Mouse (Mus musculus) layer of hippocampus, adult 9-11 months (tissue): Measurements from ENCODE around the gene Slc7a5.

Experiments
- DNase-seq: peaks from one replicate; pipeline ENCODE4 v3.0.0; 2022

Gene Slc7a5

DNA sequence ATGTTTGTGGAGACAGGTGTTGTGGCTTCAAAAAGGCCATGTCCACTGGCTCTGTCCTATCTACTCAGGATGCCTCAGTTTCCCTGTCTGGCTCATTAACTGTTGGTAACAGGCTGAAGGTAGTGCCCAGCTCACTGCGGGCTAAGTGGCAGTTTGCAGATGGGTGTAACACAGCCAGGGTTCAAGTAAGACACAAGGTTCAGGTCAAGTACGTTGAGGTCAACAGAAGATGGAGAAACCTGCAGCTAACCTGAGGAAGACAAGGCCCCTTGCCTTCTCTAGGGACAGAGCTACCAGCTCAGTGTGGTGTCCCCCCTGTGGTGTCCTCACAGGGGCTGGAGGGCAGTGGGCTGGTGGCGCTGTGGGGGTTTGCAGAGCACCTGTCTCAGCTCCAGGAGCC lies 27.8 kb downstream of the Slc7a5 start:
- no peak for DNase-seq

DNA sequence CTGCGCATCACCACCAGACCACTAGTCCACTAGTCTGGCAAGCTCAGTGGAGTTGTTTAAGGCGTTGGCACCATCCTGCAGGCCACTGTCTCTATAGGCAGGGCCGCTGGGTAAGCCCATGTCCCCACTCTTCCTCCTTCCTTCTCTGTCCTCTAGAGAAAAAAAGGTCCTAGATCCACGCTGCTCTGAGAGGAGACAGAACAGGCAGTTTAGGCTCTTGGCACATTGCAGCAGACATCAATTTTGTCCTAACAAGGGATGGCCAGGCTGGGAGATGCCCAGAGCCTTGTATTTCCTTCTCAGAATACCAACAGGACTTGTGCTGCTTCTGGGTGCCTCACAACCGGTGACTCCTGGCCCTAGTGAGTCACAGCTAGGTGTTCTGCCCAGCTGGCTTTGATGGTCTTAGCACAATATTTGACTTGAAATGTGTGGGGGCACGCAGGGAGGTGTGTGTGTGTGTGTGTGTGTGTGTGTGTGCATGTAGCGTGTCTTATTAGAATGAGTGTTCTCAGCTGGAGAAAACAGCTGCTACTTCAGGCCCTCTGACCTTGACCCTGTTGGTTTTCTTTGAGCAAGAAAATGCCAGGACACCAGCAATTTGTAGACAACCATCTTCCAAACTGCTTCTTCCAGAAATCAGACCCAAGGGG lies 29.5 kb downstream of the Slc7a5 start:
- DNase-seq: no peak

DNA sequence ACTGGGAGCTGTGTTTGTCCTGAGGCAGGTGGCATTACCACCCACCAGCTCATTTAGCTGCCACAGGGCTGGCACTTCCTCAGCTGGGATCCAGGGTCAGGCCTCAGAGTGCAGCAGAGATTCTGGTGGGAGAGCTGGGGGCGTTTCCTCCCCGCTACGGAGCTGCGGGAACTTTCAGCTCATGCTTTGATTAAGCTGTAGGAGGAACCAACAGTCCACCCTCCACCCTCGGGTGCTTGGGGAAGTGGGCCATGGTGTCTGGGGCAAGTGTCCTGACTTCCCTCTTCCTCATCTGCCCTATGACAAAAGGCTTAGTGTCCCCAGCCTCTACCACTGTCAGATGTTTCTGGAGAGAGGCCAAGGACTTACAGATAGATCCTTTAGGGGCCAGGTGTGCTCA lies 30.3 kb downstream of the Slc7a5 start:
- DNase-seq: peak; percentile 61

DNA sequence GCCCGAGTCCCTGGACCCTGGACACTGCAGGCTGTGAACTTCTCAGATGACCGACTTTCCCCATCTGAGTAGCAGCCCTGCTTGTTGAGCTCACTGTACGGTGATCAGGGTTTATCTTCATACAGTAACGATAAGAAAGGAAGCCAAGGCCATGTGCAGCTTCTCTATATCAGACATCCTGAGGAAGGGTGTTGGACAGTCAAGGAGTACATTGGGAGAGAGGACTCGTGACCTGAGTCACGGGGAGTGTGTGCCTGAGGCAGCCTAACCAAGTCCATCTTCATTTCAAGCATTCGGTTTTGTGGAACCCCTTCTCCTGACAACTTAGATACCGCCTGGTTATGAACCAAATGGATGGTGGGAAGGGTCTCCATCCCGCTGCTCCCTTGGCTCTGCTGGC lies 32.0 kb downstream of the Slc7a5 start:
- no peak for DNase-seq

DNA sequence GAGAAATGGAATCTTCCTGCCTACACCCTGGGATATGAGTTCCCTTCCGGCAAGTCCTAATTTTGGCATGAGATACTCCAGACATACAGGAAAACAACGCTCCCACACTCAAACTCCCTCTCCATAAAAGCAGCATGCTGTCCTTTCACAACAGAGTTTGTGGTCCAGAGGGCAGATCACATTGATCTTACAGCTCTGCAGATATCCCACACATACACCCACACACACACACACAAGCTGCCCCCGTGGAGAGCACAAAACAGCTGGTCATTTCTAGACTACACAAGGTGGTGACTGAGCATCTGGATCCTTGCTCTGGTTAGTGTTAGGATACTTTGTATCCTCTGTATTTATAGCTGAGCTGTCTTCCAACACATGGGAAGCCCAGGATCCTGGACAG lies 32.4 kb downstream of the Slc7a5 start:
- no peak for DNase-seq

DNA sequence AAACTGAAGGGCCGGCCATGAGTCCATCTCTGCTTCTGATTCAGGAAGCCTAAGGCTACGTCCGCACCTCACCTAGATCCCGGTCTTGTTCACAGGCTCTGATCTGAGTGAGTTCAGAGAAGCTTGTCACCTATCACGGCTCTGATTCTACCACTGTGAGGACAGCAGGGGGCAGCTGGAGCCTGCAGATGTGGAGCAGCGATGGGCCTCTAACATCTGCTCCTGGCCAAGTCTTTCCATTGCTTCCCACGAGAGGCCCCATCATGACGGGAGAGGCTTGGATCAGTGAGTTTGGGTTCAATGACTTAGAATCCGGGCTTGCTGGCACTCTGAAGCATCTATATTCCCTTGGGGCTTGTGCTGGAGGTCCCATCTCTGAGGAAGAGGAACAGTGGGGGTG lies 33.5 kb downstream of the Slc7a5 start:
- no peak for DNase-seq

DNA sequence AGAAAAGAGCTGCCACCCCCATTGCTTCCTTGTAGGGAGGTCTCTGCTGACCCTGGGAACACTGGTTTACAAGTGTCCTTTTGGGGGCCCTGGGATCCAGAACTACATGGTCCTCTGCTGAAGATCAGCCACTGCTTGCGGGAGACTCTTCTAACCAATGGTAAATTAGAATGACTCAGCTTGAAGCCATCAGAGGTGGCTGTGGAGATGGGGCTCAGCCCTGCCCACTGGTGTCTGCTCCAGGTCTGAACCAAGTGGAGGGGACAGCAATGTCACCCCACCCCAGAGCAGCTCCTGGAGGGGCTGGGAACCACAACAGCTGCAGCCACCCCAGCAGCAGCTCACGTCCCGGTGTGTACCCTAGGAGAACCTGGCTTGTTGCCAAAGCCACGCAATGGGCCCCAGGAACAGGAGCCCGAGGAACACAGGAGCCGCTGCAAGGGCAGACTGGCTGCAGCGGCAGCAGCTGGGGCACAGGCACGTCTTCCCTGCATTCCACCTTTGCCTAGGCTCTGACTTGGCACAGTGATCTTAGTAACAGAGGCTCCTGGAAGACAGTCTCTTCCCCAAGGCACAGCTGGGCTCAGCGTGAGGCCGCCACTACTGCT lies 35.6 kb downstream of the Slc7a5 start:
- no peak for DNase-seq

DNA sequence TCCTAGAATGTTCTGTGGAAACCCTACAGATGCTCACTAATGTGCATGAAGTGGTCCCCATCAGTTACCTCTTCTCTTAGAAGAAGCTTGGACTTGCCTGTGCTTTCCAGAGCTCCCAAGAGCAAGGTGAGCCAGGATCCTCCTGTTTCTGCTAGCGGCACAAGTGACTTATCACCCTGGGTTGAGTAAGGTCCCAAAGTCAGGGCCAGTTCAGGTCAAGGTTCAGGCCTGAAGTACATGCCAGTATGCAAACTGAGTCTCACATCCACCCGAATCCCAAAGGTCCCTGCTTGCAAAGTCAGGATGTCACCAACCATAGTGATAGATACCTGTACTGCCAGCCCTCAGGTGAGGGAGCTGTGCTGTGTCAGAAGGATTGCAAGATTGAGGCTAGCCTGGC lies 37.3 kb downstream of the Slc7a5 start:
- no peak for DNase-seq

DNA sequence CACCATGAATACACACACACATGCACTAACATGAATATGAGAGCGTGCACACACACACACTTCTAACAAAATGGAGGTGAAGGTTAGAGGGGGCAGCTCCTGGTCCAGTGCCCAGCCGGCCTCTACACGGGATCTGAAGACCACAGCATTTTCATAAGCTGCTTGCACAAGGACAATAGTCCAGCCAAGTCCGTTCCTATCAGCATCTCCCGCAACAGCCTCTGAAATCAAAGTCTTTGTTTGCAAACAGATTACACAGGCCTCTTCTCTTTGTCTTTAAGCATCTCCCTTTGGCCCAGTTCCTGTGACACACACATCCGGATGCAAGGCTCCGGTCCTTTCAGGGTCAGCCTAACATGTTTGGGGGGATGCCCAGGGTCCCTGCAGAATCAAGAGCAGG lies 38.6 kb downstream of the Slc7a5 start:
- DNase-seq: no peak

DNA sequence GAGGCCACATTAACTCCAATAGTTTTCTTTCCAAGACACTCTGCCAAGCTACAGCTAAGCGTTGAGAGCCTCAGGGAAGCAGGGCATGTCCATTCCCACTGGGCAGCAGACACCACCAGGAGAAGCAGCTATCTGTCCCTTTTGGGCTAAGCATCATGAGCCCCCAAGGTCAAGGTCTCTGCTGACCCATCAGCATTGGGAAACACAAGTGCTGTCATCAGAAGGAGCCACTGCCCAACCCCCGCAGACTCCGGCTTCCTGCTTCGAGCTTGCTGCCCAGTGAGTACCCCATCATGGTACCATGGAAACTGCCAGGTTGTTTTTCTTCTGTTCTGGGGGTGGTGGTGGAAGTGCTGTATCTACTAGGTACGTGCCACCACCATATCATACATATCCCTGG lies 39.3 kb downstream of the Slc7a5 start:
- no peak for DNase-seq

DNA sequence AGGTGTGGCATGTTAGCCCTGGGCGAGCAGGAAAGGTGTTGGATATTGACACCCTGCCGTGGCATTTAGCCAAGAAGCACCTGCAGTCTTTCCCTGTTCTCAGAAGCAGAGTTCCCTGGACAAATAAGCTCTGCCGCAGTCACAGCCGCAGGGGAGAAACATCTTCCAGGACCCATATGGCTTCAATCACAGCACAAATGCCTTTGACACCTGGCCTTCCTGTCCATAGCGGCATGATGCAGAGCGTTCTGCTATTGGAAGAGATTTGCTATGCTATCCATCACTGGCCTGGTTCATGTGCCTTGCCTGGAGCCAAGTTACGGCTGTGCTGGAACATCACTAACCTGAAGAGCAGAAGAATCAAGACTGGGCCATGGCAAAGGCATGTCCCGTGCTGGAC lies 42.1 kb downstream of the Slc7a5 start:
- no peak for DNase-seq

DNA sequence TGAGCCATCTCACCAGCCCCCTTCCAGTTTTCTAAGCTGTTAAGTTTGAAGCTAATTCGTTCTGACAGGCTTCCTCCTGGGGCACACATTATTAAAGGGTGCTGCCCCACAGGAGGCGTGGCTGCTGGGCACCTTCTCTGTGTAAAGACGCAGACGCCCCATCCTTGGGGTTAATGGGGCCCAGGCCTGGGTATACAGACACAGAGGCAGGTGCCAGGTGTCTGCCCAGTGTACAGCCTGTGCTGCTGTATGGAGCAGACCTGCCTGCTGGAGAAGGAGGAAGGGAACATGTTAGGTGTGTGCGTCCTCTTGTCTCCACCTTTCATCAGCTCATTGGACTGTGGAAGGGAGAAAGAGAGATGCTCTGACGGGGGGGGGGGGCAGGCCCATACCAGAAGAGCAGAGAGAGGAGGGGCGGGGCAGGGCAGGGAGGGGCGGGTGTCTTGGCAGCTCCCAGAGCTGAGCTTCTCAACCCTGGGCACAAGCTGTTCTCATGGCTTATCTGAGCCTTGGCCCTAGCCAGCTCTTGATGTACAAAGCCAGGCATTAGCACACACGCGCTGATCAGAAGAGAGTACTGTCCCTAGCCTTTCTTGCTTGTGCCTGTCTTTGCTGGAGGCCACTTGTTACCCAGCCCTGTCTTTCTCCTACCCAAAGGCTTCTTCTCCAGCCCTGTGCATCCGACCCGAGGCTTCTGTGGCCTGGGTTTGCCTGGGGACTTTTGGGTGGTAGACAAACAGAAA lies 45.5 kb downstream of the Slc7a5 start:
- DNase-seq: no peak

DNA sequence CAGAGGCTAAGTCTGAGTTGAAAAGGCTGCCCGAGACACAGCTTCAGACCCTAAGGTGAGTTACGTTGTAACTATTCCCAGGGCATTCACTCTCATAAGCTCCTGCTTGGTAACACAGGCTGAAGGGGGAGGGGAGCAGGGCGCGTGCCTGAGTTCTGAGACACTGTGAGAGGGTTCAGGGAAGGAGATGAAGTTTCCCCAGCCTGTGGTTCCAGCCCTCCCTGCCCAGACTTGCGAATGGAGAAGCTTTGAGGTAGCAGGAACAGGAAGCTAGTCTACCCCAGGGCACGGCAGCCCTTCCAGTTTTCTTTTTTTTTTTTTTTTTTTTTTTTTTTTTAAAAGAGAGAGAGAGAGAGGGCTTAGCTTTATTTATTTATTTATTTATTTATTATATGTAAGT lies 46.2 kb downstream of the Slc7a5 start:
- no peak for DNase-seq

DNA sequence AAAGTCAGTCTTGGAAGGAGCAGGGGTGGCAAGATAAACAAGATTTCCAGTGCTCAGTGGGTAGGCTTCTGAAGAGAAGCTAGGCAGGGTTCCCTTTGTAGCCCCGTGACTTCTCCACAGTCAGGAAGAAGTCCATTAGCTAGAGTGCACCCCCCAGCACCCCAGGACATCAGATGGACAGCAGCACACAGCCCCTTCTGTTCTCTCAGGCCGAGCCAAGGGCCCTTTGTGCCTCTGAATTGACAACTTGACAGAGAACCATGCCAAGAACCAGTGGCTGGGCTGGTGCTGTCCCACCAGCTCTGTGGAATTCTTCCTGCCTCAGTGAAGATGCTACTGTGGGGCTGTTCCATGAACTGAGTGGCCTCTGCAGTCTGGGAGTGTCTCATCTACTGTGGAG lies 49.7 kb downstream of the Slc7a5 start:
- DNase-seq: no peak

DNA sequence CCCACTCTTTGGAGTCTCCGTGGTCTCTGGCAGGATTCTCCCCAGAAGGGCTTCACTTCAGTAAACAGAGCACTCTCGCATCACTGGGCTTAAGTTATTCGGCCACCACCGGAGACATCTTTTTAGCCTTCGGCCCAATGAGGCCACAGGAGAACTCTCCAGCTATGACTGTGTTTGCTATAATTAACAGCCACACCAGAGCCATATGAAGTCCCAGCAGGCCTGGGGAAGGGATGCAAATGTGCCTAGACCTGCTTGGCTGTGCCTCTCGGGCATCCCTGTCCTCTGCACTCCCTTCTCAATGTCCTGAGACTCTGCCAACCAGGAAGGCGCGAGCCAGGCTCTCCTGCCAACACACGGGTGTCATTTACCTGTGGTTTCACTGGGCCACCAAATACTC lies 50.2 kb downstream of the Slc7a5 start:
- no peak for DNase-seq

DNA sequence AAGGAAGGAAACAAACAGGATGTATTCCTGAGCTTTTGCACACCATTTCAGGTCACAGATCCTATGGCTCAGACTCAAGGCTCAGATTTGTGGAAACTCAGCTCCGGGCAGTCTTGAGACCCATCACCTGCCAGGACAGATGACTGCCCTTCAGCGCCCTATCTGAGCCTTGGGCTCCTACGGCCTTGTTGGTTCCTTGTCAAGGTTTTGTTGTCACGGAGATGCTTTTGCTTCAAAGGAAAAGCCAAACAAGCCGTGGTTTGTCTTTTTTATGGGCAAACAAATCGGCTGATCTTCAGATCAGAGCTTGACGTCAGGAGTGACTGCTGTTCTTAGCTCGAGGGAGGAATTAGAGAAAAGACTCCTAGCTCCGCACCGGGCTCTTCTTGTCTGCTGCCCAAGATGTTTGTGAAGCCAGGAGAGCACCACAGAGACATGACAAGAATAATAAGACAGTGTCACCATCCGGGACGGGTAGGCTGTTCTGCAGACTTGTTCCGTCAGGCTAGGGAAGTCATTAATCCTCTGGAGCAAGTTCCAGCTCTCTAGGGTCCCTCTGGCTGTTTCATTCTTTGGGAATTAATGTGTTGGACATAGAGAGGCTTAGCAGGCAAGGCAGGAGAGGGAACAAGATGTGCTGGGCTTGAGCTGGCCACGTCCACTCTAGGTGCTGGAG lies 51.3 kb downstream of the Slc7a5 start:
- DNase-seq: no peak

DNA sequence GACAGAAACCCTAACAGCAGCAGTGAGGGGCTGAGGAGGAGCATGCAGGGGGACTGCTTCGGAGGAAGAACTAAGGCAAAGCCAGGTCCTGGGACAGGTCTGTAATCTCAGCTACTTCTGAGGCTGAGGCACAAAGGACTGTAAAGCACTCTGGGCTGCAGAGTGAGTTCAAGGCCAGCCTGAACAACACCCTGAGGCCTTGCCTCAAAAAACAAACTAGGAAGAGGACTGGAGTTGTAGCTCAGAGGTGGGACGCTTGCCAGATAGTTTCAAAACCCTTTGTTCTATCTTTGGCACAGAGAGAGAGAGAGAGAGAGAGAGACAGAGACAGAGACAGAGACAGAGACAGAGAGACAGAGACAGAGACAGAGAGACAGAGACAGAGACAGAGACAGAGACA lies 53.9 kb downstream of the Slc7a5 start:
- no peak for DNase-seq

DNA sequence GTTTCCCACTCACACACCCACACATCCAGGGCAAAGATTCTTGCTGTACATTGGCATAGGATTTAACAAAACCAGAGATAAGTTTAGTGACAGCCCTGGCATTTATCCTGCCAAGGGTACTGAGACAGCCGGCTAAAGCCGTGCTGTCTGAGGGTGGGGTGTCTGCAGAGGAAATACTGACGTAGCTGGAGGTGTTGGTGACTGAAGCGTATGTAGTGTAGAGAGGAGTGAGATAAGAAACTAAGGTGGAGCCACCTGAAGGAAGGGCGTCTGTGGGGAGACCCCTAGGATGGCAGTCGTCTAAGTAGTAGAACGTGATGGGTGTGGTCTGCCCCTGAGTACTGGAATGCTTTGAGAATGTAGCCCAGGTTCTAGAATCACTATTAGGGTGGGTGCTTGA lies 55.0 kb downstream of the Slc7a5 start:
- no peak for DNase-seq

DNA sequence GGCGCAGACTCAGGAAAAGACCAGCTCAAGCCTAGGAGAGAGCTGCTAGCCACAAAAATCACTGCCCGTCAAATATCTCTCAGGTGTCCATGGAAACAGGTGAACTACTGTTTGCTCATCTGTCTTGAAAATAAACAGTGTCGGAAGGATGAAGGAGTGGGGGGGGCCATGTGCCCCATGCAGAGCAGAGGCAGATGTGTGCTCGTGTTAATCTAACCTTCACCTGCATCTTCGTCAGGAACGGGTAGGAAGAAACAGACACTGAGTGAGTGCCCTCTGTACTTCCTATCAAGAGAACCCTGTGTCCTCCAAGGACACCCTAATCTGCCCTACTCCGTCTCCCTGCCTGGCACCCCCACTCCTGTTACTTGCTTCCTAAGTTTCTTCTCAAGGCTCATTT lies 55.8 kb downstream of the Slc7a5 start:
- no peak for DNase-seq

DNA sequence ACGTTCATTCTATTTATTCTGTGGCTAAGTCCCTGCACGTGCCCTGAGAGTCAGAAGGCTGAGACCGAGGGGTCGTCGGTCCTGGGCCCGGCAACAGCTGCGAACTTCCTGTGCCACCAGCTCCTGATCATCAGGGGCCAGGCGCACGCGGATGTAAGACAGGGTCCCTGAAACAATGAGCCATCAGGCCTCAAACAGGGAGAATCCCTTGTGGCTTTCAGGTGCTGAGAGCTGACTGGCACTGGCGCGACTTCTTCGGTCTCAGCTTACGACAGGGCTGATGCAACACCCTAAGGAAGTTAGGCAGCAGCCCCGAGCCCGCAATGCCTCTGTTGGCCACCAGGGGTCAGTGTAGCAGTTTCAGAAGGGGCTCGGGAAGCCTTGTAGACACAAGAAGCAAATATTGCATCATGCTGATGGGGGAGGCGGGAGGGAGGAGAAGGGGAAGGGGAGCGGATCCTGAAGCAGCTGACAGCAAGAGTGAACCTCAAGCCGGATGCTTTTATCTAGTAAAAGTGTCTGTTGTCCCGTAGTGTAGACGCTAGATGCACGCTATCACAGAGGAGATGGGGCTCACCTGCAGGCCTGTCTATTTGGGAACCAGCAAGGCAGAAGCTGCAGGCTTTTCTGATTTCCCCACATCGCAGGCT lies 56.5 kb downstream of the Slc7a5 start:
- peak; percentile 94 for DNase-seq

DNA sequence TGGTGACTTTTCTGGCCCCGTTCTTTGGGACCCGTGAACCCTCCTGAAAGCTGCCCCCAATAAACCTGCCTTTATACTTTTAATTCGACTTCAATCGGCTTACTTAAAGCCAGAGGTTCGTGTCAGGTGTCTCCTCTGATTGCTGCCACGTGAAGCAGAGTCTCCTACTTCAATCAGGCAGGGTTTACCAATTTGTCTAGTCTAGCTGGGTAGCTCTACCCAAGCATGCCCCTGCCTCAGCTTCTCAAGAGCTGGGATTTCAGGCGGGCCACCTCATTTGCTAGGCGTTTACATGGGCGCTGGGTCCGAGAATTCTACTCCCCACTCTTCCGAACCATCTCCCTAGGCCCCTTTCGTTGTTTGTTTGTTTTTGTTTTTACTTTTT lies 57.1 kb downstream of the Slc7a5 start:
- DNase-seq: no peak

DNA sequence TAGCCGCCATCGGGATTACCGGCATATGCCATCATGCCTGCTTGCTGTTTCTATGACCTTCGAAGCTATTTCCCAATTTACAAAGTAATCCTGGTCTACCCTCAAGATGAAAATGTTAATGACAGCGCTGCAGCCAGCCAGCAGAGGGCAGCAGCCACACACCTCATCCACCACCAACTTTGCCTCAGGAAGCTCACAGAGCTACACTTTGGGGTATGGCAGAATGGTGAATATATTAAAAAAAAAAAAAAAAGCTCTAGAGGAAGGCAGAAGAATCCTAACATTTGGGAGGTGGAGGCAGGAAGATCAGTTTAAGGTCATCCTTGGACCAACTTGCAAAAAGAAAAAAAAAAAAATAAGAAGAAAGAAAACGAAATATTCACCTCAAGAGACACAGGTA lies 57.5 kb downstream of the Slc7a5 start:
- peak; percentile 68 for DNase-seq

DNA sequence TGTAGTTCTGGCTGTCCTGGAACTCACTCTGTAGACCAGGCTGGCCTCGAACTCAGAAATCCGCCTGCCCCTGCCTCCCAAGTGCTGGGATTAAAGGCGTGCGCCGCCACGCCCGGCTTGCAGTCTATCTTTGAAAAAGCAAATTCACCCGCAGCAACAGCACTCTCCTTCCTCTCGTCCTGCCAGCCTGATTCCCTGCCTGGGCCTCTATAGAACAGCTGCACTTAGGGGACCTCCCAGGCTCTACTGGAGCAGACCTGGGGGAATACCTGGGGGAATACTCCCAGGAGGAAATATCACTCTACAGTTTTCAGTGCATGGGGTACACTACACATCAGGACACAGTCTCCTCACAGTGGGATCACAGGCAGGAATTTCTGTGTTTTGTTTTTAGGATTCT lies 58.2 kb downstream of the Slc7a5 start:
- no peak for DNase-seq

DNA sequence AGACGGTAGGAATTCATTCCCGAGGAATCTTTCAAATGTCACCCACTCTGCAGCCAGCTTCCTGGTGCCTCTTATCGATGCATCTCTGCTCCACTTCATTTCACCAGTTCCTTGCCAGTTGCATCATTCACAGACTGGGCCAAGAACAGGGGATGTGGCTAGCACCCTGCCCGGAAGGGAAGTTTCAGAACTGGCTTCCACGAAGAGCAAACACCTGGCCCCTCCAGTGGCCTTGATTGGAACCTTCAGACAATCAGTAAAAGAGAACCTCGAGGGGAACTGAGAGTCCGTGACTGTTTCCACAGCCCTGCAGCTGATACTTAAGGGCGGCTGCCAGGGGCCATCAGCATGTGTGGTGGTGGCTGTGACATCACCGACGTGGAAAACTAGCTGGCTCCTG lies 59.0 kb downstream of the Slc7a5 start:
- DNase-seq: no peak
